Mouse (Mus musculus) heart, postnatal 0 days (tissue): ENCODE measurements at regions not wholly inside any gene's neighbourhood (a gene's known extent, or its start where the extent isn't known, plus 50 kb on each side); places are given as distances from the start of the nearest gene placed in this dataset.

ENCODE experiments used
- CTCF ChIP-seq: IDR thresholded peaks from 2 replicates; pipeline ENCODE4 v1.5.1; 2016; ENCODE audit warnings: antibody characterized with exemption, control low read depth, low read depth
- EP300 ChIP-seq: IDR thresholded peaks from 2 replicates; pipeline ENCODE4 v1.6.1; 2016; ENCODE audit warnings: antibody characterized with exemption, low read depth

DNA sequence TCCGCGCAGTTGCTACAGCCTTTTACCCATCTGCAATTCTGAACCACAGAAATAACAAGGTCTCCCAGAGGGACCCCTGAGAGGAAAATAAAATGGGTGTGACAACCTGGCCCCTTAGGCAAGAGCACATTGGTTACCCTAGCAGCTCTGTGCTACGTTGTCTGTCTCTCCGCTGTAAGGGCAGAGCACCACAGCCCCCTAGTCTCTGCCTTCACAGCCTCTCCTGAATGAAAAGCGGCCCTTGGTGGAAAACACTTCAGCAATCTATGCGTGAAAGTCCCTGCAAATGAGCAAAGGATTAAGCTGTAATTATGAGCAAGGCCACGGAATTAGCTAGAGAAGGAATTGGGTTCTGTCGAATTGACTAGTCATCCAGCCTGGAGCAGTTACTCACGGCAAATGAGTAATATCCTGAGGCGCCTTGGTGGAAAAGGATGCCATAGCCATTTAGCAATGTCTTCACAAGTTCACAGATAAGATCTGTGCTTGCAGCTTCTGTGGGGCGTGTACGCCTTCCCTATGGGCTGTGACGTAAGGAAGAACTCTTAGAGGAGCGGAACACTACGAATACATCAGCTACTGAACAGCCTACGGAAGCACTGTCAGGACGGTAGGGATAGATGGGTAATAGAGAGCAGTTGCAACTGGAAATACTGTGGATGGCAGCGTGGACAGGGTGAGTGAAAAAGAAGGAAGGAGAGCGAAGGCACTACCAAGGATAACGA lies 61.0 kb upstream of the Nphp3 start:
- TF ChIP-seq CTCF (no peak), EP300 (no peak)
